Mouse (Mus musculus): ENCODE measurements around the gene Poglut1. TPM values are rescaled to one million over a fixed set of nuclear protein-coding genes. Genes with fewer than 3 reads are reported as not detected.
A peak's percentile ranks its signal among the peaks of the same experiment; 100 is the strongest.
"Not testable (repeated sequence)": the region's sequence is repeated elsewhere in the genome, so short reads cannot be mapped to it uniquely, and the experiment has no call there.

Poglut1 gene
- polyA plus RNA-seq, 1 experiment, result 59.7 TPM

GRCm38 (mm10) chr16:38478296-38478695, 71.8 kb downstream of the Poglut1 start:
- Histone ChIP-seq H3K27ac (ENCODE audit: insufficient read depth, low read length) (no peak overlapping the region), H3K4me3 (ENCODE audit: insufficient read depth, low read length) (no peak overlapping the region), H3K4me1 (ENCODE audit: control insufficient read depth, insufficient read depth, low read length) (no peaks in the 10 kb centered on the region)
- TF ChIP-seq CTCF (IDR thresholded peaks at IDR 0.05; ENCODE audit: extremely low read depth, insufficient read depth, low read length), result no peak
- TF ChIP-seq POLR2A (IDR thresholded peaks at IDR 0.05; ENCODE audit: extremely low read depth, insufficient read depth, low read length), result no peak

GRCm38 (mm10) chr16:38477241-38477608, 72.8 kb downstream of the Poglut1 start:
- not testable (repeated sequence) for H3K4me1 ChIP-seq (ENCODE audit: control insufficient read depth, insufficient read depth, low read length); H3K27ac ChIP-seq (ENCODE audit: insufficient read depth, low read length)
- peak overlapping the region; percentile 45; the same call in 1 of the 2 replicates for H3K4me3 ChIP-seq (ENCODE audit: insufficient read depth, low read length)

- peak overlapping the region; percentile 45 for H3K4me3 ChIP-seq (ENCODE audit: insufficient read depth, low read length)
- TF ChIP-seq POLR2A (IDR thresholded peaks at IDR 0.05; ENCODE audit: extremely low read depth, insufficient read depth, low read length) (no peak), CTCF (IDR thresholded peaks at IDR 0.05; ENCODE audit: extremely low read depth, insufficient read depth, low read length) (no peak)
- H3K27ac ChIP-seq (ENCODE audit: insufficient read depth, low read length), result no peak overlapping the region
- H3K4me1 ChIP-seq (ENCODE audit: control insufficient read depth, insufficient read depth, low read length), result no peaks in the 10 kb centered on the region
Observed at GRCm38 (mm10) chr16:38476312-38477240, 73.5 kb downstream of the Poglut1 start.

- Histone ChIP-seq H3K4me1 (ENCODE audit: control insufficient read depth, insufficient read depth, low read length) (no peaks in the 10 kb centered on the region), H3K4me3 (ENCODE audit: insufficient read depth, low read length) (peak overlapping the region; percentile 45; the same call in 1 of the 2 replicates), H3K27ac (ENCODE audit: insufficient read depth, low read length) (no peak overlapping the region)
- TF ChIP-seq CTCF (IDR thresholded peaks at IDR 0.05; ENCODE audit: extremely low read depth, insufficient read depth, low read length), result no peak
- no peak for TF ChIP-seq POLR2A (IDR thresholded peaks at IDR 0.05; ENCODE audit: extremely low read depth, insufficient read depth, low read length)
Observed at GRCm38 (mm10) chr16:38475681-38476311, 74.3 kb downstream of the Poglut1 start.

Other genes starting within 250 kb of the Poglut1 start
- gene Maats1, start 208.1 kb downstream of the Poglut1 start, polyA plus RNA-seq (2012; rRNA removed), result 0.96 and 1.2 TPM in 2 replicates
- gene Cox17, start 203.3 kb downstream of the Poglut1 start, polyA plus RNA-seq (2012; rRNA removed), result 235 and 239 TPM in 2 replicates
- not detected in 2 replicates for gene Gm21987, start 203.2 kb downstream of the Poglut1 start, polyA plus RNA-seq (2012; rRNA removed)
- 0.62 and 0.81 TPM in 2 replicates for gene Popdc2, start 188.0 kb downstream of the Poglut1 start, polyA plus RNA-seq (2012; rRNA removed)
- 2.2 and 2.3 TPM in 2 replicates for gene Pla1a, start 117.1 kb downstream of the Poglut1 start, polyA plus RNA-seq (2012; rRNA removed)
- gene Adprh, start 97.6 kb downstream of the Poglut1 start, polyA plus RNA-seq (2012; rRNA removed), result 61.2 and 61.3 TPM in 2 replicates
- gene Cd80, start 94.7 kb downstream of the Poglut1 start, polyA plus RNA-seq (2012; rRNA removed), result 0.61 and 0.79 TPM in 2 replicates
- gene Timmdc1, start 27.6 kb downstream of the Poglut1 start, polyA plus RNA-seq (2012; rRNA removed), result 16.2 and 16.8 TPM in 2 replicates
- 39.9 and 46.2 TPM in 2 replicates for gene Tmem39a, start 8.4 kb upstream of the Poglut1 start, polyA plus RNA-seq (2012; rRNA removed)
- 10.3 and 10.4 TPM in 2 replicates for gene Arhgap31, start 163.0 kb upstream of the Poglut1 start, polyA plus RNA-seq (2012; rRNA removed)
- 19.3 and 23.0 TPM in 2 replicates for gene B4galt4, start 192.0 kb upstream of the Poglut1 start, polyA plus RNA-seq (2012; rRNA removed)

Measured in cortical plate, adult 2 months (tissue).